Mouse (Mus musculus): ENCODE measurements around the gene Slc23a2. TPM values are rescaled to one million over a fixed set of nuclear protein-coding genes. Genes with fewer than 3 reads are reported as not detected.

Gene Slc23a2
- polyA plus RNA-seq, 1 experiment from 2014 or later: 7.8 TPM

GRCm38 (mm10) chr2:132157482-132157881 is 12.6 kb upstream of the Slc23a2 start:
- H3K4me3 ChIP-seq: no peak overlapping the region
- H3K27ac ChIP-seq: no peak overlapping the region
- H3K4me2 ChIP-seq: no peak overlapping the region
- no peaks in the 10 kb centered on the region for H3K27me3 ChIP-seq
- H3K36me3 ChIP-seq: no peaks in the 10 kb centered on the region
- no peak for ATAC-seq (replicated peaks; ENCODE audit: insufficient number of reproducible peaks, insufficient read depth, low FRiP score, low read depth)
- no peaks in the 10 kb centered on the region for H3K4me1 ChIP-seq (replicated peaks)
- no peaks in the 10 kb centered on the region for H3K9me3 ChIP-seq (replicated peaks)
- 58% methylated on average over 4 of the region's 4 CpGs for WGBS
- H3K9ac ChIP-seq: no peak overlapping the region

DNA sequence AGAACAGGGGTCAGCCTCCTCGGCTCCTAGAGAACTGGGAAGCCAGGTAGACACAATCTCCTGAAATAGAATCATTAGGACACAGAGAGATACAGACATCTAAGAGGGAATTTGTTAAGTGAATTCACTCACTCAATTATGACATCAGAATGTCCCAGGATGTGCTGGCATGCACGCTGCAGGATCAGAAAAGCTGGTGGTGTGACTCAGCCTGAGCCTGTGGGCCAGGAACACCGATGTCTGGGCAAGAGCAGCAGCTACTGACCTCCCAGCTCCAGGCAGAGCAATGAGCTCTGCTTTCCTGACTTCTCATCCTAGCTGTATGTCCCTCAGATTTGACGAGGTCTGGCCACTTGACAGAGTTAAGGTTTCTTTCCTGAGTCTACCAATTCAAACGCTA is 7.8 kb upstream of the Slc23a2 start:
- Histone ChIP-seq H3K4me3 (no peak overlapping the region), H3K4me1 (replicated peaks) (no peaks in the 10 kb centered on the region), H3K27ac (no peak overlapping the region), H3K9ac (no peak overlapping the region), H3K36me3 (no peaks in the 10 kb centered on the region), H3K9me3 (replicated peaks) (no peaks in the 10 kb centered on the region), H3K4me2 (no peak overlapping the region), H3K27me3 (no peaks in the 10 kb centered on the region)
- whole genome bisulfite sequencing: 37% methylated on average over 5 of the region's 5 CpGs
- ATAC-seq (replicated peaks; ENCODE audit: insufficient number of reproducible peaks, insufficient read depth, low FRiP score, low read depth): no peak

DNA sequence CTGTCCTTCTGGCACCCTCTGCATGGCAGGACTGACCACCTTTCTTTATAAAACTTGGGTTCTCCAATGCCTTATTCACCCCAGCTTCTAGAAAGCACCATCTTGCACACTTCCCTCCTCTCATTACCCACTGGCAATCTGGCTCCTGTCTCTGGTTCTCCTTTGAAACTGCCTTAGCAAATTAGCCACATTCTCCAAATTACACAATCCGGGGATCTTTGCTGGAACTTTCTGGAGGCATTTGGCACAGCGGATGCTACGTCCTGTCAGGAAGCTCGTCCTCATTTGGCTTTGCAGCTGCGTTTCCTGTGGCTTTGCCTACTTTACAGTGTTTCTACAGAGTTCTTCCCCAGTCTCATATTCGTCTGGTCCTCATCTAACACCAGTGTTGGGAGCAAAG is 6.7 kb upstream of the Slc23a2 start:
- Histone ChIP-seq H3K27me3 (no peaks in the 10 kb centered on the region), H3K4me3 (no peak overlapping the region), H3K27ac (no peak overlapping the region), H3K9ac (no peak overlapping the region), H3K4me1 (replicated peaks) (no peaks in the 10 kb centered on the region), H3K4me2 (no peak overlapping the region), H3K9me3 (replicated peaks) (no peaks in the 10 kb centered on the region), H3K36me3 (no peaks in the 10 kb centered on the region)
- 45% methylated on average over 6 of the region's 6 CpGs for WGBS
- no peak for ATAC-seq (replicated peaks; ENCODE audit: insufficient number of reproducible peaks, insufficient read depth, low FRiP score, low read depth)

- no peak overlapping the region for H3K9ac ChIP-seq
- 72% methylated on average over 1 of the region's 1 CpGs for WGBS
- H3K4me2 ChIP-seq: no peak overlapping the region
- H3K27me3 ChIP-seq: peaks cover under 1% of the 10 kb centered on the region; the same call in 1 of the 2 replicates
- ATAC-seq (replicated peaks; ENCODE audit: insufficient number of reproducible peaks, insufficient read depth, low FRiP score, low read depth): no peak
- H3K4me1 ChIP-seq (replicated peaks): no peaks in the 10 kb centered on the region
- no peaks in the 10 kb centered on the region for H3K36me3 ChIP-seq
- H3K27ac ChIP-seq: no peak overlapping the region
- H3K9me3 ChIP-seq (replicated peaks): no peaks in the 10 kb centered on the region
- no peak overlapping the region for H3K4me3 ChIP-seq
Observed at GRCm38 (mm10) chr2:132150926-132151325, 6.0 kb upstream of the Slc23a2 start.

GRCm38 (mm10) chr2:132146502-132146901 is 1.6 kb upstream of the Slc23a2 start:
- Histone ChIP-seq H3K36me3 (no peaks in the 10 kb centered on the region), H3K27me3 (peaks cover 4% of the 10 kb centered on the region; the same call in 1 of the 2 replicates), H3K4me1 (replicated peaks) (peaks cover 10% of the 10 kb centered on the region), H3K27ac (no peak overlapping the region), H3K9me3 (replicated peaks) (no peaks in the 10 kb centered on the region), H3K4me2 (no peak overlapping the region), H3K4me3 (no peak overlapping the region), H3K9ac (no peak overlapping the region)
- WGBS: 34% methylated on average over 4 of the region's 4 CpGs
- no peak for ATAC-seq (replicated peaks; ENCODE audit: insufficient number of reproducible peaks, insufficient read depth, low FRiP score, low read depth)

DNA sequence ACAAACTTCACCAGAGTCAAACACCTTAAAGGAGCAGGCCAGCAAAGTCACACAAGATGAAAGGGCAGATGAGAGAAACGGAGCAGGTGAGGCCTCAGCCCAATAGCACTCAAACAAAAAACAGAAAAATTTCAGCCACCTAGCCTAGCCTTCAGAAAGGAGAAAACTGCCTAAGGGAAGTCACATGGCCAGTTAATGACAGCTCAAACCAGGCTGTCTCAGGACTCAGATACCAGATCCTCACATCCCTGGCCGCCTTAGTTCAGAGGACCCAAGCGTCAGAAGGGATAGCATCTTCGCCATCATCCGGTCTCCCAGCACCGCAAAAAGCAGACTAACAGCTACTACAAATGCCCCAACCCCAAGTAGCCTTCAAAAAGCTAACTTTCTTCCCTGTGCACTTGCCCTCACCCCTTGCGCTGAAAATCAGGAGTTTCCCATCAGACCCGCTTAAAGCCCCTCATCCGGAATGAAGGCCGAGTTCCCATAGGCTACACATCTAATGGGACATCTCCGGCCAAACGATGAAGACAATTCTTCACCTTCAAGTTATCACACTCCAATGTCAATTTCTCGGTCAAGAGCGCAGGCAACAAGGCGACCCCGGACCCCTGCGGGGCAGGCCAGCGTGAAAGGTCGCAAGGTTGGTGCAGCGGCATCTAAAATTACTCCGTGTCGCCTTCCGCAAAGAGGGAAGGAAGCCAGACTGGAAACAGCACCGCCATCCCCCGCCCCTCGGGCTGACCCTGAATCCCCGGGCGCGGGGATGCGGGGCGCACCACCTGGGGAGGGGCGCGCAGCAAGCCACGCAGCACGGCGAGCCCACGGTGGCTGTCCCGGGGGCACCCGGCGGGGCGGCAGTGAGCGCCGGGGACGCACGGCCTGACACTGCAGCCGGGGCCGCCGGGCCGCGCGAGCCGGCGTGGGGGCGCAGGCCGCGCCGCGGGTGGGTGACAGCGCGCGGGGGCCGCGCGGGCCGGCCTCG is 673 bp downstream of the Slc23a2 start:
- no peaks in the 10 kb centered on the region for H3K36me3 ChIP-seq
- H3K27me3 ChIP-seq: peaks cover 4% of the 10 kb centered on the region; the same call in 1 of the 2 replicates
- no peaks in the 10 kb centered on the region for H3K9me3 ChIP-seq (replicated peaks)
- peaks cover 14% of the 10 kb centered on the region for H3K4me1 ChIP-seq (replicated peaks)
- 5% methylated on average over 57 of the region's 66 CpGs for WGBS
- peak overlapping the region; percentile 93 for H3K4me2 ChIP-seq
- peak; percentile 36; the same call in 1 of the 2 replicates for ATAC-seq (replicated peaks; ENCODE audit: insufficient number of reproducible peaks, insufficient read depth, low FRiP score, low read depth)
- H3K4me3 ChIP-seq: peak overlapping the region; percentile 96
- H3K9ac ChIP-seq: peak overlapping the region; percentile 87
- H3K27ac ChIP-seq: peak overlapping the region; percentile 29; the same call in 1 of the 2 replicates

DNA sequence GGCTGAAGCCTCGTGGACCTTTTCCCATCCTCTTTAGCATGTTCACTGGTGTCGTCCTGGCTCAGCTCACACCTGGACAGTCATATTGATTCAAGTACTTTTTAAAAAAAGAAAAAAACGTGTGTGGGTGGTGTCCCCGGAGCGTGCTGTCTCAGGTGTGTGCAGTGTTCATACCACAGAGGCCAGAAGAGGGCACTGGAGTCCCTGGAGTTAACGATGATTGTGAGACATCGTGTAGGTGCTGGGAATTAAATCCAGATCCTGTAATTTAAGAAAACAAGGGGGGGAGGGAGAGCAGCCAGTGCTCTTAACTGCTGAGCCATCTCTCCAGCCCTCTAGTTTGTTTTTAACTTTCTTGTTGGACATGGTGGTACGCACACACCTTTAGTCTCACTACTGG is 2.3 kb downstream of the Slc23a2 start:
- H3K4me1 ChIP-seq (replicated peaks): peaks cover 14% of the 10 kb centered on the region
- no peak overlapping the region for H3K4me2 ChIP-seq
- H3K27me3 ChIP-seq: peaks cover 4% of the 10 kb centered on the region; the same call in 1 of the 2 replicates
- H3K27ac ChIP-seq: no peak overlapping the region
- no peak overlapping the region for H3K4me3 ChIP-seq
- no peaks in the 10 kb centered on the region for H3K9me3 ChIP-seq (replicated peaks)
- 88% methylated on average over 8 of the region's 8 CpGs for WGBS
- no peaks in the 10 kb centered on the region for H3K36me3 ChIP-seq
- no peak for ATAC-seq (replicated peaks; ENCODE audit: insufficient number of reproducible peaks, insufficient read depth, low FRiP score, low read depth)
- H3K9ac ChIP-seq: no peak overlapping the region

- H3K4me3 ChIP-seq: no peak overlapping the region
- ATAC-seq (replicated peaks; ENCODE audit: insufficient number of reproducible peaks, insufficient read depth, low FRiP score, low read depth): no peak
- no peaks in the 10 kb centered on the region for H3K9me3 ChIP-seq (replicated peaks)
- H3K9ac ChIP-seq: no peak overlapping the region
- peaks cover 16% of the 10 kb centered on the region for H3K4me1 ChIP-seq (replicated peaks)
- no peak overlapping the region for H3K4me2 ChIP-seq
- no peak overlapping the region for H3K27ac ChIP-seq
- WGBS: 72% methylated on average over 10 of the region's 10 CpGs
- no peaks in the 10 kb centered on the region for H3K27me3 ChIP-seq
- H3K36me3 ChIP-seq: no peaks in the 10 kb centered on the region
Observed at GRCm38 (mm10) chr2:132140536-132140935, 4.4 kb downstream of the Slc23a2 start.

- Histone ChIP-seq H3K9me3 (replicated peaks) (no peaks in the 10 kb centered on the region), H3K36me3 (no peaks in the 10 kb centered on the region), H3K4me3 (no peak overlapping the region), H3K27ac (no peak overlapping the region), H3K9ac (no peak overlapping the region), H3K4me1 (replicated peaks) (peaks cover 21% of the 10 kb centered on the region), H3K4me2 (no peak overlapping the region), H3K27me3 (no peaks in the 10 kb centered on the region)
- ATAC-seq (replicated peaks; ENCODE audit: insufficient number of reproducible peaks, insufficient read depth, low FRiP score, low read depth): no peak
- WGBS: 88% methylated on average over 2 of the region's 2 CpGs
Observed at GRCm38 (mm10) chr2:132139099-132139498, 5.8 kb downstream of the Slc23a2 start.

GRCm38 (mm10) chr2:132135876-132136637 is 8.9 kb downstream of the Slc23a2 start:
- peaks cover 31% of the 10 kb centered on the region for H3K4me1 ChIP-seq (replicated peaks)
- no peak for ATAC-seq (replicated peaks; ENCODE audit: insufficient number of reproducible peaks, insufficient read depth, low FRiP score, low read depth)
- no peaks in the 10 kb centered on the region for H3K9me3 ChIP-seq (replicated peaks)
- no peak overlapping the region for H3K27ac ChIP-seq
- 79% methylated on average over 8 of the region's 8 CpGs for WGBS
- no peaks in the 10 kb centered on the region for H3K27me3 ChIP-seq
- no peak overlapping the region for H3K4me3 ChIP-seq
- H3K4me2 ChIP-seq: no peak overlapping the region
- no peak overlapping the region for H3K9ac ChIP-seq
- no peaks in the 10 kb centered on the region for H3K36me3 ChIP-seq

DNA sequence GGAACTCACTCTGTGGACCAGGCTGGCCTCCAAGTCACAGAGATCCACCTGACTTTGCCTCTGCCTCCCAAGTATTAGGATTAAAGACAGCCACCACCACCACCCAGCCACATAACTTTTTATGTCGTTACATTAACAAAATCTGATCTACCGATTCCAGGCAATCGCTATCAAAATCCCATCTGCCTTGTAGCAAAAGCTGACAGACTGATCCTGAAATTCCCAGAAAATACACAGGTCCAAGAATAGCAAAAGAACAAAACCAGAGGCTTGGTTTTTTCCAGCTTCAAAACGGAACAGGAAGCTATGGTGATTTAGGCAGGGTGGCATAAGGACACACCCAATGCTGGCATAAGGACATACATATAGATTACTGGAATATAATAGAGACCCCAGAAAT is 10.2 kb downstream of the Slc23a2 start:
- ATAC-seq (replicated peaks; ENCODE audit: insufficient number of reproducible peaks, insufficient read depth, low FRiP score, low read depth): no peak
- Histone ChIP-seq H3K9ac (no peak overlapping the region), H3K9me3 (replicated peaks) (no peaks in the 10 kb centered on the region), H3K4me2 (no peak overlapping the region), H3K4me3 (no peak overlapping the region), H3K27ac (no peak overlapping the region), H3K36me3 (no peaks in the 10 kb centered on the region), H3K4me1 (replicated peaks) (peaks cover 30% of the 10 kb centered on the region), H3K27me3 (no peaks in the 10 kb centered on the region)
- 71% methylated on average over 4 of the region's 4 CpGs for WGBS

Measured in heart, embryonic 15.5 days (tissue).